Mouse (Mus musculus): ENCODE measurements around the gene Nxph1.

The Nxph1 gene

GRCm38 (mm10) chr6:8948131-8948470 is at the start of gene Nxph1:
Gene Nxph1, plus strand, starts transcription at chr6:8948431.
- DNase-seq: peak; percentile 8

GRCm38 (mm10) chr6:8900021-8900728 is 48.1 kb upstream of the Nxph1 start:
- DNase-seq: no peak

- no peak for DNase-seq
These were observed 47.5 kb upstream of the Nxph1 start for GRCm38 (mm10) chr6:8900729-8901122.

- no peak for DNase-seq
These were observed 40.3 kb upstream of the Nxph1 start for GRCm38 (mm10) chr6:8907917-8908316.

GRCm38 (mm10) chr6:8913404-8913803 is 34.8 kb upstream of the Nxph1 start:
- no peak for DNase-seq

GRCm38 (mm10) chr6:8914682-8915081 is 33.5 kb upstream of the Nxph1 start:
- DNase-seq: no peak

GRCm38 (mm10) chr6:8924481-8924880 is 23.8 kb upstream of the Nxph1 start:
- DNase-seq: no peak

GRCm38 (mm10) chr6:8935241-8935640 is 13.0 kb upstream of the Nxph1 start:
- no peak for DNase-seq

- peak; percentile 32 for DNase-seq
These were observed 12.5 kb upstream of the Nxph1 start for GRCm38 (mm10) chr6:8935705-8936104.

GRCm38 (mm10) chr6:8936168-8936567 is 12.1 kb upstream of the Nxph1 start:
- DNase-seq: no peak

GRCm38 (mm10) chr6:8948471-8949411 is 510 bp downstream of the Nxph1 start:
- DNase-seq: peak; percentile 34

GRCm38 (mm10) chr6:8949665-8950201 is 1.5 kb downstream of the Nxph1 start:
- peak; percentile 56 for DNase-seq

- peak; percentile 3 for DNase-seq
These were observed 2.5 kb downstream of the Nxph1 start for GRCm38 (mm10) chr6:8950611-8951325.

GRCm38 (mm10) chr6:8951326-8951695 is 3.1 kb downstream of the Nxph1 start:
- DNase-seq: peak; percentile 79

- no peak for DNase-seq
These were observed 3.8 kb downstream of the Nxph1 start for GRCm38 (mm10) chr6:8951884-8952590.

GRCm38 (mm10) chr6:8955817-8956529 is 7.7 kb downstream of the Nxph1 start:
- peak; percentile 3 for DNase-seq

- peak; percentile 5 for DNase-seq
These were observed 8.7 kb downstream of the Nxph1 start for GRCm38 (mm10) chr6:8956743-8957528.

GRCm38 (mm10) chr6:8957529-8957887 is 9.3 kb downstream of the Nxph1 start:
- DNase-seq: no peak

GRCm38 (mm10) chr6:8958081-8958919 is 10.1 kb downstream of the Nxph1 start:
- DNase-seq: peak; percentile 28

GRCm38 (mm10) chr6:8959810-8960209 is 11.6 kb downstream of the Nxph1 start:
- DNase-seq: no peak
